Comparison of ENCODE assay signal across 8 mouse cellular contexts in genomic region chr17:80373726-80374096, GRCm38 (mm10). TPM values are rescaled to one million over a fixed set of nuclear protein-coding genes. Genes with fewer than 3 reads are reported as not detected.
A peak's percentile ranks its signal among the peaks of the same experiment; 100 is the strongest.
DNase-seq lines count a peak whose midpoint lies in the region; ATAC-seq and TF ChIP-seq lines count a peak whose summit lies in the region.

No protein-coding gene starts in this region.

- H3K9ac ChIP-seq in liver, adult 2 months (ENCODE audit: low read depth, low read length) = peak overlapping the region; percentile 62
- peak overlapping the region; percentile 33 for H3K9ac ChIP-seq in embryonic facial prominence, embryonic 15.5 days
- H3K9ac ChIP-seq in intestine, postnatal 0 days (ENCODE audit: low read depth, low read length) = peak overlapping the region; percentile 64
- H3K9ac ChIP-seq in neural tube, embryonic 13.5 days = peak overlapping the region; percentile 81

- no peaks in the 10 kb centered on the region; the same call in 1 of the 2 replicates for H3K27me3 ChIP-seq in liver, adult 2 months (ENCODE audit: control insufficient read depth, insufficient read depth, low read length)
- no peaks in the 10 kb centered on the region for H3K27me3 ChIP-seq in embryonic facial prominence, embryonic 15.5 days
- no peaks in the 10 kb centered on the region for H3K27me3 ChIP-seq in intestine, postnatal 0 days (replicated peaks; ENCODE audit: control insufficient read depth, insufficient read depth, low read length)
- H3K27me3 ChIP-seq in neural tube, embryonic 13.5 days = peaks cover 10% of the 10 kb centered on the region; the same call in 1 of the 2 replicates

- H3K4me3 ChIP-seq in liver, adult 2 months (ENCODE audit: insufficient read depth, low read depth, low read length) = peak overlapping the region; percentile 66; the same call in 1 of the 2 replicates
- H3K4me3 ChIP-seq in embryonic facial prominence, embryonic 15.5 days (replicated peaks) = peak overlapping the region; percentile 52
- peak overlapping the region; percentile 30 for H3K4me3 ChIP-seq in intestine, postnatal 0 days (ENCODE audit: low read depth, low read length)
- H3K4me3 ChIP-seq in neural tube, embryonic 13.5 days = peak overlapping the region; percentile 53

- H3K27ac ChIP-seq in liver, adult 2 months (replicated peaks; ENCODE audit: insufficient read depth, low read depth, low read length) = no peak overlapping the region
- H3K27ac ChIP-seq in embryonic facial prominence, embryonic 15.5 days (replicated peaks) = no peak overlapping the region
- no peak overlapping the region for H3K27ac ChIP-seq in intestine, postnatal 0 days (ENCODE audit: low read depth, low read length)
- H3K27ac ChIP-seq in neural tube, embryonic 13.5 days (replicated peaks) = peak overlapping the region; percentile 85

- 31% methylated on average over 29 of the region's 29 CpGs for WGBS in liver, adult 2 months
- 19% methylated on average over 29 of the region's 29 CpGs for WGBS in embryonic facial prominence, embryonic 15.5 days
- WGBS in intestine, postnatal 0 days = 20% methylated on average over 29 of the region's 29 CpGs
- WGBS in neural tube, embryonic 13.5 days = 18% methylated on average over 29 of the region's 29 CpGs

- peaks cover 2% of the 10 kb centered on the region; the same call in 1 of the 2 replicates for H3K4me1 ChIP-seq in liver, adult 2 months (ENCODE audit: control insufficient read depth, insufficient read depth, low read length)
- peaks cover 11% of the 10 kb centered on the region for H3K4me1 ChIP-seq in embryonic facial prominence, embryonic 15.5 days
- H3K4me1 ChIP-seq in intestine, postnatal 0 days (replicated peaks; ENCODE audit: control insufficient read depth, insufficient read depth, low read length) = peaks cover 6% of the 10 kb centered on the region; the same call in 1 of the 2 replicates
- H3K4me1 ChIP-seq in neural tube, embryonic 13.5 days (replicated peaks) = peaks cover 14% of the 10 kb centered on the region; the same call in 1 of the 2 replicates

- ATAC-seq in embryonic facial prominence, embryonic 15.5 days (ENCODE audit: insufficient number of reproducible peaks, low FRiP score, low TSS enrichment, low read depth) = peak; percentile 45; the same call in 1 of the 2 replicates
- ATAC-seq in intestine, postnatal 0 days = peak; percentile 50
- peak; percentile 81 for ATAC-seq in neural tube, embryonic 13.5 days (ENCODE audit: low read depth)

- H3K36me3 ChIP-seq in liver, adult 2 months (ENCODE audit: control insufficient read depth, insufficient read depth, low read length) = no peaks in the 10 kb centered on the region
- no peaks in the 10 kb centered on the region for H3K36me3 ChIP-seq in embryonic facial prominence, embryonic 15.5 days
- no peaks in the 10 kb centered on the region for H3K36me3 ChIP-seq in intestine, postnatal 0 days (ENCODE audit: control insufficient read depth, insufficient read depth)
- no peaks in the 10 kb centered on the region for H3K36me3 ChIP-seq in neural tube, embryonic 13.5 days

- no peak for TF ChIP-seq CTCF in liver, adult 2 months (IDR thresholded peaks at IDR 0.05; ENCODE audit: low read depth, low read length)
- TF ChIP-seq CTCF in intestine, postnatal 0 days (IDR thresholded peaks at IDR 0.05; ENCODE audit: low read depth) = no peak

- no peaks in the 10 kb centered on the region for H3K79me2 ChIP-seq in liver, adult 2 months (ENCODE audit: control insufficient read depth, insufficient read depth, low read length)

- no peak for DNase-seq in liver, adult 2 months (ENCODE audit: extremely low read depth, low read depth, low spot score)
- no peak for DNase-seq in liver
- DNase-seq in adrenal gland, adult 18-20 months (ENCODE audit: low spot score in 2 of 2) = no peak
- no peak for DNase-seq in thymus, adult 18-20 months
- no peak for DNase-seq in thymus, postnatal 36 days

- no peak for TF ChIP-seq POLR2A in liver, adult 2 months (IDR thresholded peaks at IDR 0.05; ENCODE audit: extremely low read depth, insufficient read depth, low read length)

- no peaks in the 10 kb centered on the region for H3K9me3 ChIP-seq in embryonic facial prominence, embryonic 15.5 days (replicated peaks)
- no peaks in the 10 kb centered on the region for H3K9me3 ChIP-seq in intestine, postnatal 0 days (ENCODE audit: control insufficient read depth)
- H3K9me3 ChIP-seq in neural tube, embryonic 13.5 days = no peaks in the 10 kb centered on the region

- peak overlapping the region; percentile 88 for H3K4me2 ChIP-seq in embryonic facial prominence, embryonic 15.5 days (replicated peaks)
- H3K4me2 ChIP-seq in intestine, postnatal 0 days (replicated peaks; ENCODE audit: low read depth) = peak overlapping the region; percentile 65
- peak overlapping the region; percentile 80 for H3K4me2 ChIP-seq in neural tube, embryonic 13.5 days

RNA-seq across cellular contexts. Expression of gene Gm10190, which starts 0.4 kb away (rescaled TPM):
- total RNA-seq in liver, adult 2 months (2014; rRNA removed) = not detected in 2 replicates
- not detected in 2 replicates for polyA plus RNA-seq in liver, adult 2 months (2012; rRNA removed)
- 1.2 and 2.8 TPM in 2 replicates for polyA plus RNA-seq in embryonic facial prominence, embryonic 15.5 days (2015; fragmentation: Nextera tagmentation; extraction: Ambion mirVana)
- 0.73 and 1.6 TPM in 2 replicates for polyA plus RNA-seq in intestine, postnatal 0 days (2015; fragmentation: Nextera tagmentation; extraction: Ambion mirVana)
- polyA plus RNA-seq in neural tube, embryonic 13.5 days (2015; fragmentation: Nextera tagmentation; extraction: Ambion mirVana) = 1.2 and 2.0 TPM in 2 replicates
- not detected for total RNA-seq in adrenal gland, adult 18-20 months (2021)
